Mouse (Mus musculus): Measurements from ENCODE around the gene Rangap1. TPM values are rescaled to one million over a fixed set of nuclear protein-coding genes. Genes with fewer than 3 reads are reported as not detected.

Gene Rangap1
- total and polyA plus RNA-seq, 3 experiments: 128 to 207 (median 180) TPM

GRCm38 (mm10) chr15:81663697-81664561, 81.4 kb downstream of the Rangap1 start, which contains the start of gene L3mbtl2 (continued):
- TF ChIP-seq MYC (IDR thresholded peaks at IDR 0.05; ENCODE audit: low read depth, low read length) (peak; percentile 74; the same call in 1 of the 2 replicates), NELFE (IDR thresholded peaks at IDR 0.05; ENCODE audit: low read depth, low read length) (0 out of 2 replicates have a peak, but pooled peaks have one; percentile 31), CHD1 (IDR thresholded peaks at IDR 0.05; ENCODE audit: low read depth, low read length) (no peak), MEF2A (IDR thresholded peaks at IDR 0.05; ENCODE audit: borderline replicate concordance, low read depth, low read length) (no peak), MXI1 (IDR thresholded peaks at IDR 0.05; ENCODE audit: low read depth, low read length) (peak; percentile 59; the same call in 1 of the 2 replicates), MAFK (IDR thresholded peaks at IDR 0.05; ENCODE audit: insufficient replicate concordance, low read length) (no peak), NRF1 (IDR thresholded peaks at IDR 0.05; ENCODE audit: low read depth, low read length) (peak; percentile 58), ZC3H11A (IDR thresholded peaks at IDR 0.05; ENCODE audit: low read depth, low read length) (no peak), RCOR1 (conservative IDR thresholded peaks at IDR 0.05; ENCODE audit: low read depth, low read length) (no peak), ELF1 (IDR thresholded peaks at IDR 0.05; ENCODE audit: low read depth, low read length) (peak; percentile 94), SIN3A (IDR thresholded peaks at IDR 0.05; ENCODE audit: low read length) (peak; percentile 53), E2F4 (IDR thresholded peaks at IDR 0.05; ENCODE audit: insufficient replicate concordance, low read depth, low read length) (peak; percentile 70; the same call in 1 of the 2 replicates), EP300 (IDR thresholded peaks at IDR 0.05; ENCODE audit: low read length) (no peak), SMC3 (IDR thresholded peaks at IDR 0.05; ENCODE audit: low read depth, low read length) (no peak), MAZ (IDR thresholded peaks at IDR 0.05; ENCODE audit: low read depth, low read length) (0 out of 2 replicates have a peak, but pooled peaks have one; percentile 51), IRF4 (IDR thresholded peaks at IDR 0.05; ENCODE audit: low read depth, low read length) (peak; percentile 44; the same call in 1 of the 2 replicates), ZKSCAN1 (IDR thresholded peaks at IDR 0.05; ENCODE audit: borderline replicate concordance, low read depth, low read length) (no peak), ZNF384 (IDR thresholded peaks at IDR 0.05; ENCODE audit: low read depth, low read length) (peak; percentile 17; the same call in 1 of the 2 replicates), TCF12 (IDR thresholded peaks at IDR 0.05; ENCODE audit: low read depth, low read length) (peak; percentile 58)

DNA sequence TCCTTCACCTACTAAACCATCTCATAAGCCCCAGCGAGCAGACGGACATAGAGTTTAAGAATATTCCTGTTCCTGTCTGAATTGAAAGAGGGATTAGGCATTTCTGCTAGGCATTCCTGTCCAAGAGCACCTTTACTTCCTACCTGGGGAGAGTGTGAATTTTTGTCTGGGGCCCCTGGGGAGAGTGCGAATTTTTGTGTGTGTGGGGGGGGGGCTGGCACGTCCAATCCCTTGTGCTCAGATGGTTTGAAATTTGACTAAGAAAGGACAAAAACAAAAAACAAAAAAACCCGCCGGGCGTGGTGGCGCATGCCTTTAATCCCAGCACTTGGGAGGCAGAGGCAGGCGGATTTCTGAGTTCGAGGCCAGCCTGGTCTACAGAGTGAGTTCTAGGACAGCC, 82.0 kb downstream of the Rangap1 start:
- dilution Hi-C loops (cut with MboI; ENCODE audit: extremely low pct_ligation_motif_present, extremely low pct_unique_long_range_greater_than_20kb, low sequenced_read_pairs): no loop called here
- in situ Hi-C loops (cut with MboI; ENCODE audit: low pct_ligation_motif_present, low pct_unique_long_range_greater_than_20kb, low sequenced_read_pairs): no loop called here

More for the DNA sequence above, 82.0 kb downstream of the Rangap1 start:
- H3K79me2 ChIP-seq (replicated peaks; ENCODE audit: control insufficient read depth, extremely low read depth, insufficient read depth, poor library complexity, severe bottlenecking): peaks cover 20% of the 10 kb centered on the region
- no peaks in the 10 kb centered on the region for H3K27me3 ChIP-seq (replicated peaks)
- no peaks in the 10 kb centered on the region for H3K9me3 ChIP-seq (replicated peaks; ENCODE audit: low read length)
- DNase-seq (ENCODE audit: extremely low read depth): no peak
- peak overlapping the region; percentile 7; the same call in 1 of the 2 replicates for H3K4me2 ChIP-seq (ENCODE audit: insufficient read depth, low read depth, poor library complexity, severe bottlenecking)
- TF ChIP-seq CHD2 (IDR thresholded peaks at IDR 0.05; ENCODE audit: low read length) (no peak), USF2 (conservative IDR thresholded peaks at IDR 0.05; ENCODE audit: low read depth, low read length) (no peak), GABPA (IDR thresholded peaks at IDR 0.05; ENCODE audit: insufficient replicate concordance, low read depth, low read length) (no peak), HCFC1 (IDR thresholded peaks at IDR 0.05; ENCODE audit: low read depth, low read length) (no peak), ZC3H11A (IDR thresholded peaks at IDR 0.05; ENCODE audit: low read depth, low read length) (no peak), ZKSCAN1 (IDR thresholded peaks at IDR 0.05; ENCODE audit: borderline replicate concordance, low read depth, low read length) (no peak), ZNF384 (IDR thresholded peaks at IDR 0.05; ENCODE audit: low read depth, low read length) (no peak), PAX5 (IDR thresholded peaks at IDR 0.05; ENCODE audit: low read length) (no peak), CHD1 (IDR thresholded peaks at IDR 0.05; ENCODE audit: low read depth, low read length) (no peak), MAX (IDR thresholded peaks at IDR 0.05; ENCODE audit: low read length) (no peak), MYC (IDR thresholded peaks at IDR 0.05; ENCODE audit: low read depth, low read length) (no peak), JUND (conservative IDR thresholded peaks at IDR 0.05; ENCODE audit: low read depth, low read length) (no peak), NRF1 (IDR thresholded peaks at IDR 0.05; ENCODE audit: low read depth, low read length) (no peak), ETS1 (conservative IDR thresholded peaks at IDR 0.05; ENCODE audit: low read depth, low read length) (no peak), ELF1 (IDR thresholded peaks at IDR 0.05; ENCODE audit: low read depth, low read length) (no peak), KAT2A (IDR thresholded peaks at IDR 0.05; ENCODE audit: insufficient replicate concordance, low read length) (no peak), TCF12 (IDR thresholded peaks at IDR 0.05; ENCODE audit: low read depth, low read length) (no peak), POLR2AphosphoS2 (IDR thresholded peaks at IDR 0.05; ENCODE audit: low read depth, low read length) (no peak), E2F4 (IDR thresholded peaks at IDR 0.05; ENCODE audit: insufficient replicate concordance, low read depth, low read length) (no peak), BHLHE40 (IDR thresholded peaks at IDR 0.05; ENCODE audit: low read depth, low read length) (no peak)
- H3K9ac ChIP-seq (ENCODE audit: insufficient read depth, low read depth): no peak overlapping the region
- H3K27ac ChIP-seq (ENCODE audit: insufficient read depth, low read depth): no peak overlapping the region
- peaks cover 16% of the 10 kb centered on the region in 2 experiments for H3K36me3 ChIP-seq (replicated peaks in 1 of 2; ENCODE audit: control insufficient read depth in 1 of 2, insufficient read depth in 1 of 2, low read length in 1 of 2)
- H3K4me1 ChIP-seq (ENCODE audit: control insufficient read depth in 1 of 2, insufficient read depth in 2 of 2): peaks cover 0 to 13% of the 10 kb centered on the region in 2 experiments; a peak in 2 of 4 replicates
- H3K4me3 ChIP-seq (replicated peaks in 1 of 3; ENCODE audit: low read depth in 2 of 3, low read length in 2 of 3, poor library complexity in 1 of 3): peak overlapping the region in 2 of 3 experiments; percentile 33 to 97
